Mouse (Mus musculus) spleen, adult 12 weeks (tissue): ENCODE measurements at regions not wholly inside any gene's neighbourhood (a gene's known extent, or its start where the extent isn't known, plus 50 kb on each side); places are given as distances from the start of the nearest gene placed in this dataset.

ENCODE experiments used
- DNase-seq: peaks from one replicate; pipeline ENCODE4 v3.0.0; 2022; ENCODE audit warnings: low spot score

DNA sequence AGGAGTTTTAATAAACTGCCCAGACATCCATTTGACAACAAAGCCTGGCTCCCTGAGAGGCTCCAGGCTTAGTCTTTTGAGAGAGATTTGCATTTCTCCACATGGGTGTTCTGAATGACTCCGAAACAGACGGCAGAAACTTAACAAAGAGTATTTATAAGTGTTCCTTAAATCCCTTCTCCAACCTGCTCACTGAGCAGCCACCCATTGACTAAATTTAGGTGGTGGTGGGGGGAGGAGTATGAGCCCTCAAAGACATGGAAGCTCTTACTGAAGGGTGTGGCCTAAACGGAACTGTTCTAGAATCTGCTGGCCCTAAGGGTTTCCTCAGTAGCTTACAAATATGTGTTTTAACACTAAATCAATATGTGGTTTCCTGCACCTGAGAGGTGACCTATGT lies 158.5 kb downstream of the Dyrk2 start:
- DNase-seq: no peak

DNA sequence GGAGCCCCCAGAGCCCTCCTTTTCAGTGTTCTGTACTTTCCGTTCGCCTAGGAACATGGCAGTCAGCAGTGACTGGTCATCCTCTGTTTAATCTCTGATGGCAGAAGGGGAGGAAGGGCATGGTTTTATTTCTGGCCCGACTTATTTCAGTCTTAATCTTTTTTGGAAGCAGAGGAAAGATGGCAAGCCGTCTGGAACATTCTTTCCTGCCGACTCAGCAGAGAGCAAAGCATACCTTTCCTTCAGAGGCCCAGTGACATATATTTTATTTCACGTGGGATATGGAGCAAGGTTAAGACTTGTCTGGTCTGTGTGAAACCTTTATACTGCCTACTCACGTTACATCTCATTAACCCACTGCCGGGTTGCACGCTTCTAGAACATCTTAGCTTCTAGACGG lies 158.1 kb downstream of the Dyrk2 start:
- no peak for DNase-seq

- no peak for DNase-seq
Measured at GRCm38 (mm10) chr10:118712951-118713350, 157.1 kb downstream of the Dyrk2 start.

- no peak for DNase-seq
Measured at GRCm38 (mm10) chr10:118714179-118714581, 155.8 kb downstream of the Dyrk2 start.

DNA sequence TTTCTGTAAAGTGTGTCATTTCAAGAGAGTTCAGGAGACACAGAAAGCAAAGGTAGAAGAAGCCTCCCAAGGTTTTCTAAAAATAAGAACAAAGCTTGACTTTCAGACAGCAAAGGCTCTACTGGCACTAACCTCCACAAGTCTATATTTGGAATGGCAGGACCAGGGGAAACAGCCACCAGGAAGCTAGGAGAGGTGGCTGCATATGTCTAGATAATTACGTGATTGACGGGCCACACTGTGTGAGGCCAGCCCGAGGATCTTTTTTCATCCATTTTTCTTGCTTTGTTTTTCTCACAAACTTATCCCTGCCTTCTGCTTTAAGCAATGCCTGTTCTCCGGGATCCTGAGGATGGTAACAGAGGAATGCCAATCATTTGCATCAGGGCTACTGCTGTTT lies 155.4 kb downstream of the Dyrk2 start:
- no peak for DNase-seq

DNA sequence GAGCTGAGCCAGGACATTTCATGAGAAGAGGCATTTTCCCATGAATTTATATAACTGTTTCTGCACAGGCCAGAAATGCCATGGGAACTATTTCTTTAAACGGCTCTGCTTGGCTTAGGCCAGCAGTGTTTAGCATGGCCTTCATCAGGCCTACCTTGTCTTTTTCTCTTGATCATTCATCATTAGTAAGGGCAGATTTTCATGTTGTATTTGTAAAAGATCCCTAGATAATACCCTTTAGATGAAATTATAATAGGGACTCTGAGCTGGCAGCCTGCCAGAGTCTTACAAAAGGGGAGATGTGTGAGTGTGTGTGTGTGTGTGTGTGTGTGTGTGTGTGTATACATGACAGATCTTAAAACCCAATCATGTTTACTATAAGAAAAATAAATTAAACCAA lies 149.4 kb downstream of the Dyrk2 start:
- DNase-seq: no peak

DNA sequence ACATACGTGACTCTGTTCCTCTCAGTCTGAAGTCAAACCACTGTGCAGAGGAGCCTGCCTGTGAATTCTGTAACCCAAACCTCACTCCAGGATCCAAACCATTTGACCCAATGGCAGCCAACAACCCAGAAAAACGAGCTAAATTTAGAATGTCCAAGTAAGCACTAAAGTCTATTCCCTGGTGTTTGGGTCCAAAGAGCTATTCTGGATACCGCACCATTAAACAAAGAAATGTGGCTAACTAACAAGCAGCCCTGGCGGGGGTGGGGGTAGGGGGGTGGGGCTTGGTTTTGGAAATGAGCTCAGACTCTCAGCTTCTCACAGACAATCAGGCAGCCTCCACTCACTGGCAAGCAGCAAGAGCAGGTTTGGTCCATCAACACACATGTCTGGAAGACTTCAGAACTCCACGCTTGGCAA lies 147.9 kb downstream of the Dyrk2 start:
- DNase-seq: no peak

DNA sequence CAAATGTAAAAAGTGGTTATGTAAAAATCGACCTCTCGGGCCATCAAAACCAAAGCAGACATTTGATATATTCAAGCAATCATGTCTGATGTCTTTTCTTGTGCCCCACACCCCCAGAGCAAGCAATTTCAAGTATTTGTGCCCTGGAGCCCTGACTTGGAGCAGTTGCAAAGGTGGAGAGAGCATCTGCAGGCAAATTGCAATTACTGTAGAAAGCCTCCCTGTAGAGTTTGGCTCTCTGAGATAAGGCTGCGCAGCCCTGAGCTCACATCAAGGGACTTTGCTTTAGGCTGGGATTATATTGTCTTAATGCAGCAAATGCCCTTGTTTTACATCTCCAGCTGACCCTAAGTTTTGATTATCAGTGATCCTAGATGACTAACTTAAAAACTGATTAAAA lies 147.3 kb downstream of the Dyrk2 start:
- DNase-seq: no peak

DNA sequence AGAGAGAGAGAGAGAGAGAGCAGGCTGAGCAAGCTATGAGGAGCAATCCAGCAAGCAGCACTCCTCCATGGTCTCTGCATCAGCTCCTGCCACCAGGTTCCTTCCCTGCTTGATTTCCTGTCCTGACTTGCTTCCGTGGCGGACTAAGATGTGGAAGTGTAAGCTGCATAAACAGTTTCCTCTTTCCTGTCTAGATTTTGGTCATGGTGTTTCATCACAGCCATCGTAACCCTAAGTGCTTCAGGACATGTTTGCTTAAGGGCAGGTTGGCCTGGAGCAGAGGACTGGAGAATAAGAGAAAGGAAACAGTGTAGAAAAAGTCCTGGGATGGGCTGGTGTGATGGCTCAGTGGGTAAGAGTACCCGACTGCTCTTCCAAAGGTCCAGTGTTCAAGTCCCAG lies 133.9 kb downstream of the Dyrk2 start:
- DNase-seq: no peak

- DNase-seq: no peak
Measured at GRCm38 (mm10) chr10:118737064-118737463, 132.9 kb downstream of the Dyrk2 start.

GRCm38 (mm10) chr10:118739849-118740481 lies 130.0 kb downstream of the Dyrk2 start:
- DNase-seq: no peak

GRCm38 (mm10) chr10:118743831-118744230 lies 126.2 kb downstream of the Dyrk2 start:
- DNase-seq: no peak

DNA sequence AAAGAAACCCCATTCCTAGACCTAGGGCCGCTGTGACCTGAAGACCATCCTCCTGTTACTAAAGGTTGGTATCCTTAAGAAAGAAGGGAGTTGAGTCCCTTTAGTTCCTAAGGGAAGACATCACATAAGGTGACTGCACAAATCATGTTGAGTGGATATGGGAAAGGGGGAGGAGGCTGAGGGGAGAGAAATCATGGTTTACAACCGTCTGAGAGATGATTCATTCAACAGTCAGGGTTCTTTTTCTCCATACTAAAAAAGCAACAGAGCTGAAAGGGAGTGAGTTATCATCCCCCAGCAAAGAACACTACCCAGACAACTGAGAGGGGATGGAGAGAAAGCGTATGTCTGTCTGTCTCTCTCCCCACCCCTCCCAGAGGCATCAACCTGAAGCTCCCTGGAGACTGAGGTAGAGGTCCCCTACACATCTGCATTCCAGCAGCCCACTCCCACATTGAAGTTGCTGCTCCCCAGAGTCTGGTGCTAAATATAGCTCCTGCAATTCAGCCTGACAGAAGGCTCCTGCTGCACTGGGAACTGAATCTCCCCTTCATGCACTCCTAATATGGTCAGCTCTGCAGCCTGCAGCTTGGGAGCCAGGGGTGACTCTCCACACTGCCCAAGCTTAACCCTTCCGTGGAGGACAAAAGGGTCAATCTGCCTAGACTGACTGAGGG lies 123.2 kb downstream of the Dyrk2 start:
- no peak for DNase-seq

DNA sequence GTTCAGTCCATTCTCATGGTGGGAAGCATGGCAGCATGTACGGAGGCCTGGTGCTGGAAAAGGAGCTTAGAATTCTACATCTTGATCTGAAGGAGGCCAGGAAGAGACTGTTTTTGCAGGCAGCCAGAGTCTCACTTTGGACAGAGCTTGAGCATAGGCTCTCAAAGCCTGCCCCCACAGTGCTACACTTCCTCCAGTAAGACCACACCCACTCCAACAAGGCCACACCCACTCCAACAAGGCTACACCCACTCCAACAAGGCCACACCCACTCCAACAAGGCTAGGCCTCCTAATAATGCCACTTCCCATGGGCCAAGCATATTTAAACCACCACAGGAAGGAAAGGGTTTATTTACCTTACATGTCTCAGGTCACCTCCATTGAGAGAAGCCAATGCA lies 121.0 kb downstream of the Dyrk2 start:
- no peak for DNase-seq

DNA sequence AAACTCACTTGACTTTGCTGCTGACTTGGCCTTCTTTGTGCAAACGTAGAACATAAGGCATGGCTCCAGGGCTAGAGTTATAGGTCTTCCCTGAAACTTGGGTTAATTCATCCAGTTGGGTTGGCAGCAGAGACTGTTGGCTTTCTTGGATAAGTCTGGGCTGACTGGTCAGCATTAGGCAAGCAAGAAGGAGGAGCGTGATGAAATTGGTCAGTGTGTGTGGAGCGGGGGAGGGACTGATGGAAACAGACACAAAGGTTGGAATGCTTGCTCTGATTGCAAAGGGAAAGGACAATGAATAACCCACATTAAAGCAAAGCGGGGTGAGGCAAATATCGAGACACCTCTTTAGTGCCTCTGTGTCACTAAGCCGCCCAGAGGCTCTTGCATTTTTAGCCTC lies 120.3 kb downstream of the Dyrk2 start:
- DNase-seq: no peak

GRCm38 (mm10) chr10:118751110-118751509 lies 118.9 kb downstream of the Dyrk2 start:
- DNase-seq: no peak

GRCm38 (mm10) chr10:118753061-118753775 lies 116.8 kb downstream of the Dyrk2 start:
- DNase-seq: no peak

GRCm38 (mm10) chr10:118754791-118755190 lies 115.2 kb downstream of the Dyrk2 start:
- no peak for DNase-seq

GRCm38 (mm10) chr10:118758825-118759471 lies 111.1 kb downstream of the Dyrk2 start:
- no peak for DNase-seq

- DNase-seq: no peak
Measured at GRCm38 (mm10) chr10:118760441-118760840, 109.6 kb downstream of the Dyrk2 start.

DNA sequence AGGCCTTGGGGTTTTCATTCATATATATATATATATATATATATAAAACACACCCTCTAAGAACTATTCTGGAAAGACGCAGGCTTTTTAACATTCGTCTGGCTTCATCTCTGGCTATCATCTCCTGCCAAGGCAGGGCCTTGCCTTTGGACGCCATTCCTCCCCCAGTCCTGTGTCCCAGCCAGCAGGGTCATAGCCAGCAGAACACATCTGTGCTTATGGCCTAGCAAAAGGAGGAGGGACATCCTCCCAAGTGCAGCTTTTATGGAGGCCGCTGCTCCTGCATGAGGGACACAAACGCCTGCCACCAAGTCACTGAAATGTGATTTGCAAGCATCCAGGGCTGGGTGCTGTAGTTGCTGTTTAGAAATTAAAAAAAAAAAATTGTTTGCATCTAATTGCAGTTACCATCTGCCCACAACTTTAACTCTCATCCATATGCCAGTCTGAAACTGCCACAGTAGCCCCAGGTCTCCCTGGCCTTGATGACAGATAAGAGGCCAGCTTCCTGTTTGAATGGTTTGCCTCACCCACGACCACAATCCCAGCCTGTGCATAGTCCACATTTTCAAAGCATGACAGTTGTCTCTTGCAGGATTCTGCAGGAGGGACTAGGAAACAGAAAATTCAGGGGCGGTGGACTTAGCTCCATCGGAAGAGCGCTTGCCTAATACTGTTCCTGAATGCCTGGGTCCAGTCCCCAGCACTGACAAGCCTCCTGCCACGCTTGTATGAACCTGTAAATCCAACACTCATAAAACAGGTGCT lies 108.7 kb downstream of the Dyrk2 start:
- no peak for DNase-seq

- no peak for DNase-seq
Measured at GRCm38 (mm10) chr10:118765051-118765450, 105.0 kb downstream of the Dyrk2 start.
